Mouse (Mus musculus): ENCODE results near the gene Tprgl.

Gene Tprgl

GRCm38 (mm10) chr4:154121800-154122199, 38.7 kb downstream of the Tprgl start:
- DNase-seq (ENCODE audit: low read depth in 1 of 2, low spot score in 2 of 2), result no peak

- no peak for DNase-seq (ENCODE audit: low read depth in 1 of 2, low spot score in 2 of 2)
These were observed 41.3 kb downstream of the Tprgl start for GRCm38 (mm10) chr4:154119208-154119607.

GRCm38 (mm10) chr4:154118782-154119181, 41.7 kb downstream of the Tprgl start:
- DNase-seq (ENCODE audit: low read depth in 1 of 2, low spot score in 2 of 2), result no peak

GRCm38 (mm10) chr4:154116421-154116820, 44.0 kb downstream of the Tprgl start:
- DNase-seq (ENCODE audit: low read depth in 1 of 2, low spot score in 2 of 2), result no peak

GRCm38 (mm10) chr4:154109850-154110243, 50.6 kb downstream of the Tprgl start:
- no peak for DNase-seq (ENCODE audit: low read depth in 1 of 2, low spot score in 2 of 2)

- DNase-seq (ENCODE audit: low read depth in 1 of 2, low spot score in 2 of 2), result no peak
These were observed 51.1 kb downstream of the Tprgl start for GRCm38 (mm10) chr4:154109216-154109849.
